Mouse (Mus musculus): ENCODE results near the gene Klhl6. TPM values are rescaled to one million over a fixed set of nuclear protein-coding genes. Genes with fewer than 3 reads are reported as not detected.

The Klhl6 gene
- total and polyA plus RNA-seq, 3 experiments = 4.8 to 6.9 TPM; not detected in 1

DNA sequence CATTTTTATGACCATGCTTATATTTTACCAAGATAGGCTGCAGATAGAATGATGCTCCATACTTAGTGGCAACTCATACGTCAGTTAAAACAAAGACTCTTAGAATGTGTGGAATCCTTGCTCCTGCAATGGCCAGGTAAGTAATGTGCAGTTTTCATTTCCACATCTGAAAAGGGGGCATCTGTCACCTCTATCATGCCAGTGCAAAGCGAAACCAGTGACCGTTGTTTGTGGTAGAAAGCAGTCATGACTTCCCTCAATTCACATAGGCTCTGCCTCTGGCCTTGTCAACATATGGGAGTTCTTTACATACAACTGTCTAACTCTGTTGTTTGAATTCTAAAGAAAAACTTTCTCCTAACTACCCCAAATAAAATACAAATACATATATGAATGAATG lies 1.8 kb downstream of the Klhl6 start:
- no peak for TF ChIP-seq TBP (IDR thresholded peaks at IDR 0.05; ENCODE audit: low read depth, low read length)
- TF ChIP-seq HCFC1 (IDR thresholded peaks at IDR 0.05; ENCODE audit: low read depth, low read length) = no peak
- no peak for TF ChIP-seq SMC3 (IDR thresholded peaks at IDR 0.05; ENCODE audit: low read depth, low read length)
- no peak for TF ChIP-seq POLR2A (IDR thresholded peaks at IDR 0.05; ENCODE audit: control insufficient read depth in 1 of 2, insufficient read depth in 1 of 2, low read depth in 1 of 2, low read length in 2 of 2, poor library complexity in 1 of 2)
- no peak for TF ChIP-seq NELFE (IDR thresholded peaks at IDR 0.05; ENCODE audit: low read depth, low read length)
- no peak for TF ChIP-seq BHLHE40 (IDR thresholded peaks at IDR 0.05; ENCODE audit: borderline replicate concordance, low read depth, low read length)
- no peak for TF ChIP-seq ELF1 (IDR thresholded peaks at IDR 0.05; ENCODE audit: low read depth, low read length)
- no peak for TF ChIP-seq MAFK (IDR thresholded peaks at IDR 0.05; ENCODE audit: borderline replicate concordance, low read depth, low read length)
- TF ChIP-seq POLR2AphosphoS5 (IDR thresholded peaks at IDR 0.05; ENCODE audit: borderline replicate concordance, low read depth, low read length) = no peak
- no peak for TF ChIP-seq MYB (IDR thresholded peaks at IDR 0.05; ENCODE audit: low read depth, low read length)
- no peak for TF ChIP-seq E2F4 (IDR thresholded peaks at IDR 0.05; ENCODE audit: borderline replicate concordance, low read depth, low read length)
- TF ChIP-seq CHD1 (IDR thresholded peaks at IDR 0.05; ENCODE audit: low read depth, low read length) = no peak
- no peak for TF ChIP-seq POLR2AphosphoS2 (IDR thresholded peaks at IDR 0.05; ENCODE audit: low read length)
- no peak for TF ChIP-seq ZNF384 (IDR thresholded peaks at IDR 0.05; ENCODE audit: low read depth, low read length)
- TF ChIP-seq JUND (IDR thresholded peaks at IDR 0.05; ENCODE audit: low read depth, low read length) = no peak
- TF ChIP-seq ZMIZ1 (IDR thresholded peaks at IDR 0.05; ENCODE audit: low read depth, low read length) = no peak
- no peak for TF ChIP-seq ETS1 (IDR thresholded peaks at IDR 0.05; ENCODE audit: low read depth, low read length)
- TF ChIP-seq TCF12 (IDR thresholded peaks at IDR 0.05; ENCODE audit: low read depth, low read length) = no peak
- TF ChIP-seq CTCF (IDR thresholded peaks at IDR 0.05 in 2 of 3, conservative IDR thresholded peaks at IDR 0.05 in 1 of 3; ENCODE audit: control insufficient read depth in 1 of 3, insufficient read depth in 1 of 3, low read depth in 2 of 3, low read length in 3 of 3, poor library complexity in 1 of 3, severe bottlenecking in 1 of 3) = no peak
- Histone ChIP-seq H3K9me3 (replicated peaks; ENCODE audit: insufficient read depth, low read length) (no peaks in the 10 kb centered on the region), H3K27ac (ENCODE audit: control insufficient read depth, low read depth, low read length) (no peak overlapping the region), H3K27me3 (ENCODE audit: control insufficient read depth in 1 of 2, insufficient read depth in 2 of 2, low read length in 2 of 2) (no peaks in the 10 kb centered on the region), H3K36me3 (ENCODE audit: control insufficient read depth in 1 of 2, insufficient read depth in 2 of 2, low read length in 2 of 2) (peaks cover 0 to 57% of the 10 kb centered on the region in 2 experiments; a peak in 2 of 4 replicates), H3K4me3 (ENCODE audit: control insufficient read depth in 1 of 2, insufficient read depth in 1 of 2, low read depth in 2 of 2, low read length in 2 of 2) (no peak overlapping the region), H3K4me1 (ENCODE audit: control insufficient read depth in 1 of 2, insufficient read depth in 2 of 2, low read length in 2 of 2) (peaks cover 29 to 38% of the 10 kb centered on the region in 2 experiments), H3K9ac (ENCODE audit: control insufficient read depth, low read depth, low read length, poor library complexity, severe bottlenecking) (no peak overlapping the region), H3K79me2 (ENCODE audit: control insufficient read depth, insufficient read depth, low read length, poor library complexity) (peaks cover 7% of the 10 kb centered on the region; the same call in 1 of the 2 replicates)
- DNase-seq (ENCODE audit: low read depth, low spot score) = no peak

- H3K9ac ChIP-seq (ENCODE audit: control insufficient read depth, low read depth, low read length, poor library complexity, severe bottlenecking) = no peak overlapping the region
- no peaks in the 10 kb centered on the region for H3K9me3 ChIP-seq (replicated peaks; ENCODE audit: insufficient read depth, low read length)
- no peak overlapping the region for H3K4me3 ChIP-seq (ENCODE audit: control insufficient read depth in 1 of 2, insufficient read depth in 1 of 2, low read depth in 2 of 2, low read length in 2 of 2)
- peaks cover 7% of the 10 kb centered on the region; the same call in 1 of the 2 replicates for H3K79me2 ChIP-seq (ENCODE audit: control insufficient read depth, insufficient read depth, low read length, poor library complexity)
- peak; percentile 70 for DNase-seq (ENCODE audit: low read depth, low spot score)
- peaks cover 0 to 59% of the 10 kb centered on the region in 2 experiments; a peak in 2 of 4 replicates for H3K36me3 ChIP-seq (ENCODE audit: control insufficient read depth in 1 of 2, insufficient read depth in 2 of 2, low read length in 2 of 2)
- no peaks in the 10 kb centered on the region for H3K27me3 ChIP-seq (ENCODE audit: control insufficient read depth in 1 of 2, insufficient read depth in 2 of 2, low read length in 2 of 2)
- TF ChIP-seq ETS1 (IDR thresholded peaks at IDR 0.05; ENCODE audit: low read depth, low read length) = peak; percentile 12; the same call in 1 of the 2 replicates
- peak; percentile 58 to 59; a peak in 3 of 4 replicates for TF ChIP-seq EP300 (IDR thresholded peaks at IDR 0.05; ENCODE audit: low read depth in 1 of 2, low read length in 2 of 2)
- peak; percentile 72 for TF ChIP-seq TAL1 (IDR thresholded peaks at IDR 0.05; ENCODE audit: low read length)
- TF ChIP-seq RAD21 (IDR thresholded peaks at IDR 0.05; ENCODE audit: low read depth, low read length) = no peak
- TF ChIP-seq HCFC1 (IDR thresholded peaks at IDR 0.05; ENCODE audit: low read depth, low read length) = no peak
- peak; percentile 75; the same call in 1 of the 2 replicates for TF ChIP-seq RCOR1 (IDR thresholded peaks at IDR 0.05; ENCODE audit: low read depth, low read length)
- no peak overlapping the region for H3K27ac ChIP-seq (ENCODE audit: control insufficient read depth, low read depth, low read length)
- peaks cover 25 to 45% of the 10 kb centered on the region in 2 experiments for H3K4me1 ChIP-seq (ENCODE audit: control insufficient read depth in 1 of 2, insufficient read depth in 2 of 2, low read length in 2 of 2)
Measured at GRCm38 (mm10) chr16:19979755-19980154, 3.1 kb downstream of the Klhl6 start.
